Mouse (Mus musculus) MEL (cell line): ENCODE data around the gene Slc25a29.

Experiments
- CTCF ChIP-seq, 3 experiments: IDR thresholded peaks in 2 of 3; conservative IDR thresholded peaks in 1 of 3; 2 replicates each; pipeline ENCODE4 v1.5.1; 2011 to 2012; ENCODE audit warnings: low read length in 3 of 3, low read depth in 2 of 3, mild to moderate bottlenecking in 2 of 3, improper control_type of control experiment in 1 of 3, inconsistent platforms in 1 of 3, mixed read lengths in 1 of 3, moderate library complexity in 1 of 3; ENCODE audit not compliant: control insufficient read depth in 1 of 3, insufficient read depth in 1 of 3, poor library complexity in 1 of 3, severe bottlenecking in 1 of 3
- ELF1 ChIP-seq: IDR thresholded peaks from 2 replicates; pipeline ENCODE4 v1.6.1; 2014; ENCODE audit warnings: low read depth, mild to moderate bottlenecking, inconsistent platforms, low read length, improper control_type of control experiment, moderate library complexity
- EP300 ChIP-seq, 2 experiments: IDR thresholded peaks; 2 replicates each; pipeline ENCODE4 v1.6.1; 2011; ENCODE audit warnings: improper control_type of control experiment in 2 of 2, low read length in 2 of 2, low read depth in 1 of 2, mild to moderate bottlenecking in 1 of 2
- GABPA ChIP-seq: IDR thresholded peaks from 2 replicates; pipeline ENCODE4 v1.6.1; 2012; ENCODE audit warnings: low read depth, mild to moderate bottlenecking, inconsistent platforms, low read length, improper control_type of control experiment, moderate library complexity
- MEF2A ChIP-seq: IDR thresholded peaks from 2 replicates; pipeline ENCODE4 v1.6.1; 2014; ENCODE audit warnings: low read depth, mild to moderate bottlenecking, inconsistent platforms, low read length, improper control_type of control experiment; ENCODE audit not compliant: poor library complexity, insufficient replicate concordance, severe bottlenecking; ENCODE audit errors: extremely low read depth
- POLR2AphosphoS2 ChIP-seq: IDR thresholded peaks from 2 replicates; pipeline ENCODE4 v1.6.1; 2011; ENCODE audit warnings: low read length, improper control_type of control experiment
- ZKSCAN1 ChIP-seq: IDR thresholded peaks from 2 replicates; pipeline ENCODE4 v1.6.1; 2012; ENCODE audit warnings: low read depth, mild to moderate bottlenecking, inconsistent platforms, low read length, improper control_type of control experiment, moderate library complexity

- TF ChIP-seq POLR2AphosphoS2 (no peak), MEF2A (no peak), EP300 (IDR thresholded peaks at IDR 0.05; ENCODE audit: low read depth in 1 of 2, low read length in 2 of 2) (no peak), ZKSCAN1 (no peak), CTCF (IDR thresholded peaks at IDR 0.05 in 2 of 3, conservative IDR thresholded peaks at IDR 0.05 in 1 of 3; ENCODE audit: control insufficient read depth in 1 of 3, insufficient read depth in 1 of 3, low read depth in 2 of 3, low read length in 3 of 3, poor library complexity in 1 of 3, severe bottlenecking in 1 of 3) (no peak), GABPA (no peak), ELF1 (no peak)
Observed at GRCm38 (mm10) chr12:108824225-108824874, 11.3 kb downstream of the Slc25a29 start.
